Mouse (Mus musculus): ENCODE measurements around the gene Dnajc8. TPM values are rescaled to one million over a fixed set of nuclear protein-coding genes. Genes with fewer than 3 reads are reported as not detected.

Dnajc8 gene
- total RNA-seq (2012; rRNA removed): 127 and 167 TPM in 2 replicates

DNA sequence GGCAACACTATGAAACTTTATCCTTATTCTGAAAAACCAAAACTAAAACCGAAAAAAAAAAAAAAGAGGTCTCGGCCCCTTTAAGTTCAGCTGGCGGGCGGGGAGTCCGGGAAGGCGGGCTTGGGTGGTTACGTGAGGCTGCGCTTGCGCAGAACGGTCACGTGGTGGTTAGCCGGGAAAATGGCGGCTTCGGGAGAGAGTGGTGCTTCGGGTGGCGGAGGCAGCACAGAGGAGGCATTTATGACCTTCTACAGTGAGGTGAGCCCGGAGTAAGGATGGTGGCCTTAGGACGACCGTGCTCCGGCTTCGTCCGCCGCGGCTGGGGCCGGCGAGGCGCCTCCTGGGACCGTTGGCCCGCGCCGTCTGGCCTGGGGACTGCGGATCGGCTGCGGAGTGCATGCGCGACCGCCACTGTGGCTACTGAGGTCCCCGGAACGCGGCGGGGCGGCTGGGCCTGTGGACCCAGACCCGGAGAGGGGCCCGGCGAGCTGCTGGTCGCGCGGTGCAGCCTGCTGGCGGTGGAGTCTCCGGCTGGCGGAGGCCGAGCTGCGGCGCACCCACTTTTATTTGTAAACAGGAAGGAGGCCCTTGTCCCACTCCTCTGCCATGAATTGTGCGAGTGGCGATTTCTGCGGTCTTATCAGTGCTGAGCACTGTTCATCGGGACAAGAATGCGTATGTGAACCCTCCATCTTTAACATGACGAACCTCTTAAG is at the start of gene Dnajc8:
Gene Dnajc8, plus strand, starts transcription at position 145 of the 716 bp plus-strand sequence.
- Histone ChIP-seq H3K4me3 (ENCODE audit: insufficient read depth in 1 of 2, low read depth in 1 of 2, low read length in 2 of 2, poor library complexity in 1 of 2, severe bottlenecking in 1 of 2) (peak within 1 kb of the TSS; percentile 88 to 92), H3K4me1 (ENCODE audit: control insufficient read depth in 2 of 2, insufficient read depth in 2 of 2, low read length in 2 of 2, poor library complexity in 1 of 2) (peaks cover 7 to 8% of the 10 kb centered on the region in 2 experiments), H3K9me3 (ENCODE audit: control insufficient read depth, insufficient read depth, low read depth, low read length) (no peaks in the 10 kb centered on the region), H3K27ac (ENCODE audit: insufficient read depth, low read depth, low read length, poor library complexity, severe bottlenecking) (peak within 1 kb of the TSS; percentile 90), H3K9ac (ENCODE audit: insufficient read depth, low read depth, low read length, poor library complexity, severe bottlenecking) (peak within 1 kb of the TSS; percentile 96), H3K36me3 (ENCODE audit: control insufficient read depth, insufficient read depth, low read length, poor library complexity, severe bottlenecking) (peaks cover 13% of the 10 kb centered on the region)
- TF ChIP-seq ZNF384 (IDR thresholded peaks at IDR 0.05; ENCODE audit: low read depth, low read length) (peak; percentile 97), CHD2 (IDR thresholded peaks at IDR 0.05; ENCODE audit: low read depth, low read length) (no peak), HCFC1 (IDR thresholded peaks at IDR 0.05; ENCODE audit: borderline replicate concordance, insufficient read depth, low read length) (peak; percentile 30; the same call in 1 of the 2 replicates), MAFK (IDR thresholded peaks at IDR 0.05; ENCODE audit: insufficient read depth, low read depth, low read length) (0 out of 2 replicates have a peak, but pooled peaks have one; percentile 1), ZC3H11A (IDR thresholded peaks at IDR 0.05; ENCODE audit: borderline replicate concordance, low read depth, low read length) (no peak)
- peak; percentile 92 for DNase-seq (ENCODE audit: low read depth, low spot score)
- in situ Hi-C loops (cut with MboI; ENCODE audit: low sequenced_read_pairs in 2 of 2, unreplicated experiment in 2 of 2): no loop called here

DNA sequence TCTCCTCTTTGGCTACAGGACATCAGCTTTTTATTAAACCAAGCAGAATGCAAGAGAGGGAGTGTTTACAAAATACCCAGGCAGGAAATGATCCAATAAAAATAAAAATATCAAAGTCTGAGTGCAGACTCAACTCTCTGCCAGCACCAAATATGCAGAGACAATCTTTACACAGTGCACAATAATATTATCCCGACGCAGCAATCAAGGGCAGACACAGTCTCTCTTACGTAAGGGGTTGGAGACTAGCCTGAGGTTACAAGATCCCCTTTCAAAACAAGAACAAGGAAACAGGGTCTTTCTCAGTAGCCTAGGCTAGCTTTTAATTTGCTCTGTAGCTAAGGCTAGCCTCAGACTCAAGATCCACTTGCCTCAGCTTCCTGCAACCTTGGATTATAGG is 46.8 kb upstream of the Dnajc8 start:
- no peak overlapping the region for H3K27ac ChIP-seq (ENCODE audit: insufficient read depth, low read depth, low read length, poor library complexity, severe bottlenecking)
- no peak for DNase-seq (ENCODE audit: low read depth, low spot score)
- TF ChIP-seq HCFC1 (IDR thresholded peaks at IDR 0.05; ENCODE audit: borderline replicate concordance, insufficient read depth, low read length) (no peak), CHD2 (IDR thresholded peaks at IDR 0.05; ENCODE audit: low read depth, low read length) (no peak), ZC3H11A (IDR thresholded peaks at IDR 0.05; ENCODE audit: borderline replicate concordance, low read depth, low read length) (no peak)

DNA sequence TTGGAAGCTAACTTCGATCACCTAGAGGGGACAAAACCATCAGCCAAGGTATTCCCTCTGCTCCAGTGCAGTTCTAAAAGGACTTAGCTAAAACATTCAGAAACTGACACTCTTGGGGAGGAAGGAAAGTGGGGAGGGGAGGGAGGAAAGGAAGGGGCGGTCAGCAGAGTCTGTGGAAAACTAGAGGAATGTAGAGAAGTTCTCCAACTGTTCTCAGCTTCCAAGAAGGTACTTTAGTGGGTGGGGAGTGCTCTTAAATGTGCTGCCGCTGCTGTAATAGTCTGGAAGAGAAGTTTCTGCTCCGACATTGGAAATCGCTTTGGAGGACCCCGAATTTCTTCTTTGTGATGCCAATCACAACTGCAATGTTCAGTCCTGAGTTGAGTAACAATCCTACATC is 46.4 kb upstream of the Dnajc8 start:
- in situ Hi-C loops (cut with MboI; ENCODE audit: low sequenced_read_pairs in 2 of 2, unreplicated experiment in 2 of 2): no loop called here
- peaks cover 0 to 2% of the 10 kb centered on the region in 2 experiments; a peak in 2 of 4 replicates for H3K4me1 ChIP-seq (ENCODE audit: control insufficient read depth in 2 of 2, insufficient read depth in 2 of 2, low read length in 2 of 2, poor library complexity in 1 of 2)
- TF ChIP-seq HCFC1 (IDR thresholded peaks at IDR 0.05; ENCODE audit: borderline replicate concordance, insufficient read depth, low read length) (no peak), ZC3H11A (IDR thresholded peaks at IDR 0.05; ENCODE audit: borderline replicate concordance, low read depth, low read length) (no peak), CHD2 (IDR thresholded peaks at IDR 0.05; ENCODE audit: low read depth, low read length) (no peak), MAFK (IDR thresholded peaks at IDR 0.05; ENCODE audit: insufficient read depth, low read depth, low read length) (no peak), ZNF384 (IDR thresholded peaks at IDR 0.05; ENCODE audit: low read depth, low read length) (no peak)
- no peak for DNase-seq (ENCODE audit: low read depth, low spot score)
- no peak overlapping the region for H3K4me3 ChIP-seq (ENCODE audit: insufficient read depth in 1 of 2, low read depth in 1 of 2, low read length in 2 of 2, poor library complexity in 1 of 2, severe bottlenecking in 1 of 2)
- no peak overlapping the region for H3K9ac ChIP-seq (ENCODE audit: insufficient read depth, low read depth, low read length, poor library complexity, severe bottlenecking)
- peaks cover 25% of the 10 kb centered on the region for H3K36me3 ChIP-seq (ENCODE audit: control insufficient read depth, insufficient read depth, low read length, poor library complexity, severe bottlenecking)
- H3K27ac ChIP-seq (ENCODE audit: insufficient read depth, low read depth, low read length, poor library complexity, severe bottlenecking): no peak overlapping the region
- H3K9me3 ChIP-seq (ENCODE audit: control insufficient read depth, insufficient read depth, low read depth, low read length): no peaks in the 10 kb centered on the region

More for the DNA sequence above, 46.8 kb upstream of the Dnajc8 start:
- in situ Hi-C loops (cut with MboI; ENCODE audit: low sequenced_read_pairs in 2 of 2, unreplicated experiment in 2 of 2): no loop called here
- Histone ChIP-seq H3K9ac (ENCODE audit: insufficient read depth, low read depth, low read length, poor library complexity, severe bottlenecking) (no peak overlapping the region), H3K9me3 (ENCODE audit: control insufficient read depth, insufficient read depth, low read depth, low read length) (no peaks in the 10 kb centered on the region), H3K36me3 (ENCODE audit: control insufficient read depth, insufficient read depth, low read length, poor library complexity, severe bottlenecking) (peaks cover 20% of the 10 kb centered on the region), H3K4me1 (ENCODE audit: control insufficient read depth in 2 of 2, insufficient read depth in 2 of 2, low read length in 2 of 2, poor library complexity in 1 of 2) (peaks cover 0 to 2% of the 10 kb centered on the region in 2 experiments; a peak in 2 of 4 replicates), H3K4me3 (ENCODE audit: insufficient read depth in 1 of 2, low read depth in 1 of 2, low read length in 2 of 2, poor library complexity in 1 of 2, severe bottlenecking in 1 of 2) (no peak overlapping the region)

DNA sequence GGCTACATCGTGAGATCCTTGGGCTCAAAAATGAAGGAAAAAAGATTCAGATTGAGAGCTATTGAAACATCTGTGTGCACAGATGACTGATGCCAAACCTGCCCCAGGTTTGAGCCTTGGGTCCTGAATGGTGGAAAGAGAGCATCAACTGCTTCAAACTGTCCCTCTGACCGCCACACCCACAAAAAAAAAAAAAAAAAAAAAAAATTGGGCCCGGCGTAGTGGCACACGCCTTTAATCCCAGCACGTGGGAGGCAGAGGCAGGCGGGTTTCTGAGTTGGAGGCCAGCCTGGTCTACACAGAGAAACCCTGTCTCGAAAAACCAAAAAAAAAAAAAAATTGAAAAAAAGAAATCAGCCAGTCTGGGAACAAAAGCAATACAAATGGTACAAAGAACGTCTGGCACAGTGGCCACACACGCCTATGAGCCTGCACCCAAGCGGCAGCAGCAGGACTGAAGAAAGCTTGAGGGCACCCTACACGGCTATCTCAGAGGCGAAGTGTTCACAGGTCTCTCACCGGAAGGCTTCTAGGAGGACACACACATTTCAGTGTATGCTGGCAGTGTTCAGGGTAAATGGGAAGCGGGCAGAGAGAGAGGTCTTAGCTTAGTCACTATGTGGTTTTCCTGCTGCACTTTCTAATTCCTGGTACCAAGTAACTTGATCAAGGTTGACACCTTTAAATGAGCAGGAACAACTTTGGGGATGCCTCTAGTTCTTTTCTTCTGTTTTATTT is 44.9 kb upstream of the Dnajc8 start:
- no peak overlapping the region for H3K27ac ChIP-seq (ENCODE audit: insufficient read depth, low read depth, low read length, poor library complexity, severe bottlenecking)
- no peak overlapping the region for H3K9ac ChIP-seq (ENCODE audit: insufficient read depth, low read depth, low read length, poor library complexity, severe bottlenecking)
- H3K4me1 ChIP-seq (ENCODE audit: control insufficient read depth in 2 of 2, insufficient read depth in 2 of 2, low read length in 2 of 2, poor library complexity in 1 of 2): peaks cover 0 to 5% of the 10 kb centered on the region in 2 experiments; a peak in 2 of 4 replicates
- no peaks in the 10 kb centered on the region for H3K9me3 ChIP-seq (ENCODE audit: control insufficient read depth, insufficient read depth, low read depth, low read length)
- in situ Hi-C loops (cut with MboI; ENCODE audit: low sequenced_read_pairs in 2 of 2, unreplicated experiment in 2 of 2): no loop called here
- no peak for DNase-seq (ENCODE audit: low read depth, low spot score)
- no peak overlapping the region for H3K4me3 ChIP-seq (ENCODE audit: insufficient read depth in 1 of 2, low read depth in 1 of 2, low read length in 2 of 2, poor library complexity in 1 of 2, severe bottlenecking in 1 of 2)
- TF ChIP-seq ZNF384 (IDR thresholded peaks at IDR 0.05; ENCODE audit: low read depth, low read length): peak; percentile 91
- TF ChIP-seq HCFC1 (IDR thresholded peaks at IDR 0.05; ENCODE audit: borderline replicate concordance, insufficient read depth, low read length): no peak
- TF ChIP-seq CHD2 (IDR thresholded peaks at IDR 0.05; ENCODE audit: low read depth, low read length): no peak
- H3K36me3 ChIP-seq (ENCODE audit: control insufficient read depth, insufficient read depth, low read length, poor library complexity, severe bottlenecking): peaks cover 37% of the 10 kb centered on the region

All from ES-E14 (cell line).